In genomic region chr14:45700031-45700572, GRCm38 (mm10) we compare ENCODE assay signal across 8 mouse cellular contexts.
"Had no signal": no experiment of that assay in that cellular context is flagged by ENCODE, and none has a peak within 500 bp of the region (broad histone marks: within the 10 kb centered on the region; RNA-seq: fewer than 3 reads in every experiment).

No protein-coding gene starts in this region.

- ATAC-seq: liver, embryonic 12.5 days; midbrain, embryonic 15.5 days had no signal

- DNase-seq: kidney, postnatal 36 days; layer of hippocampus, adult 9-11 months; lung, postnatal 14 days; retina, postnatal 1 day; right cerebral cortex, postnatal 4 days; thymus, postnatal 36 days had no signal
